Mouse (Mus musculus) megakaryocyte, embryonic 14.5 days (primary cell): ENCODE data around the gene Rab20.

Experiments used
- FLI1 ChIP-seq: IDR thresholded peaks from 2 replicates; pipeline ENCODE4 v1.6.1; 2012; ENCODE audit warnings: low read length, inconsistent platforms, mixed read lengths
- GATA1 ChIP-seq: IDR thresholded peaks from 3 replicates; pipeline ENCODE4 v1.6.1; 2012; ENCODE audit warnings: mixed read lengths, low read length, inconsistent platforms, borderline replicate concordance

GRCm38 (mm10) chr8:11421968-11422367, 56.5 kb downstream of the Rab20 start:
- TF ChIP-seq GATA1 (no peak), FLI1 (no peak)
